Mouse (Mus musculus) CH12.LX (cell line): ENCODE measurements at regions not wholly inside any gene's neighbourhood (a gene's known extent, or its start where the extent isn't known, plus 50 kb on each side); places are given as distances from the start of the nearest gene placed in this dataset.

Experiments
- DNase-seq: peaks from one replicate; pipeline ENCODE4 v3.0.0-alpha.2; 2013; ENCODE audit errors: extremely low read depth
- H3K27ac ChIP-seq: 2 replicates; pipeline ENCODE4 v1.5.1; 2012; ENCODE audit warnings: low read depth, mild to moderate bottlenecking, control low read depth, moderate library complexity; ENCODE audit not compliant: insufficient read depth
- H3K27me3 ChIP-seq: replicated peaks from 2 replicates; pipeline ENCODE3; 2012; ENCODE audit warnings: inconsistent platforms
- H3K36me3 ChIP-seq, 2 experiments: replicated peaks in 1 of 2; 2 replicates each; pipeline versions ENCODE3 to v1.6.1; 2012; ENCODE audit warnings: inconsistent platforms in 1 of 2, low read length in 1 of 2, mild to moderate bottlenecking in 1 of 2, mixed read lengths in 1 of 2, moderate library complexity in 1 of 2; ENCODE audit not compliant: control insufficient read depth in 1 of 2, insufficient read depth in 1 of 2
- H3K4me1 ChIP-seq, 2 experiments: 2 replicates each; pipeline ENCODE4 v1.6.1; 2012; ENCODE audit warnings: inconsistent platforms in 1 of 2, moderate library complexity in 1 of 2; ENCODE audit not compliant: insufficient read depth in 2 of 2, control insufficient read depth in 1 of 2
- H3K4me2 ChIP-seq: 2 replicates; pipeline ENCODE4 v1.6.1; 2012; ENCODE audit warnings: low read depth, mild to moderate bottlenecking, control low read depth; ENCODE audit not compliant: poor library complexity, insufficient read depth, severe bottlenecking
- H3K4me3 ChIP-seq, 3 experiments: fragments of 150-350 bp in 1 of 3; sonication (generic) in 1 of 3; replicated peaks in 1 of 3; 2 replicates each; pipeline versions ENCODE3 to v1.5.1; 2011 to 2012; ENCODE audit warnings: low read depth in 2 of 3, low read length in 2 of 3, mild to moderate bottlenecking in 2 of 3, moderate library complexity in 2 of 3, control low read depth in 1 of 3, improper control_type of control experiment in 1 of 3, inconsistent platforms in 1 of 3, mixed read lengths in 1 of 3; ENCODE audit not compliant: poor library complexity in 1 of 3
- H3K79me2 ChIP-seq: replicated peaks from 2 replicates; pipeline ENCODE4 v1.6.1; 2012; ENCODE audit warnings: mild to moderate bottlenecking, moderate library complexity; ENCODE audit not compliant: control insufficient read depth, poor library complexity, insufficient read depth, severe bottlenecking; ENCODE audit errors: extremely low read depth
- H3K9ac ChIP-seq: 2 replicates; pipeline ENCODE4 v1.6.1; 2012; ENCODE audit warnings: low read depth, mild to moderate bottlenecking, control low read depth, moderate library complexity; ENCODE audit not compliant: insufficient read depth
- H3K9me3 ChIP-seq: replicated peaks from 2 replicates; pipeline ENCODE3; 2012; ENCODE audit warnings: low read length, inconsistent platforms, mixed read lengths
- BHLHE40 ChIP-seq: IDR thresholded peaks from 2 replicates; pipeline ENCODE4 v1.6.1; 2011; ENCODE audit warnings: mild to moderate bottlenecking, low read depth, low read length, improper control_type of control experiment
- CHD1 ChIP-seq: IDR thresholded peaks from 2 replicates; pipeline ENCODE4 v1.6.1; 2012; ENCODE audit warnings: low read depth, low read length, improper control_type of control experiment, inconsistent platforms
- CHD2 ChIP-seq: IDR thresholded peaks from 2 replicates; pipeline ENCODE4 v1.6.1; 2011; ENCODE audit warnings: low read length, improper control_type of control experiment
- E2F4 ChIP-seq: IDR thresholded peaks from 2 replicates; pipeline ENCODE4 v1.6.1; 2011; ENCODE audit warnings: low read depth, low read length, improper control_type of control experiment; ENCODE audit not compliant: insufficient replicate concordance
- ELF1 ChIP-seq: IDR thresholded peaks from 2 replicates; pipeline ENCODE4 v1.6.1; 2014; ENCODE audit warnings: low read depth, mild to moderate bottlenecking, inconsistent platforms, low read length, improper control_type of control experiment
- EP300 ChIP-seq: IDR thresholded peaks from 2 replicates; pipeline ENCODE4 v1.6.1; 2011; ENCODE audit warnings: low read length, improper control_type of control experiment
- ETS1 ChIP-seq: conservative IDR thresholded peaks from 2 replicates; pipeline ENCODE4 v1.6.1; 2012; ENCODE audit warnings: low read depth, mild to moderate bottlenecking, inconsistent platforms, low read length, improper control_type of control experiment, moderate library complexity
- HCFC1 ChIP-seq: IDR thresholded peaks from 2 replicates; pipeline ENCODE4 v1.6.1; 2012; ENCODE audit warnings: low read depth, mild to moderate bottlenecking, inconsistent platforms, low read length, improper control_type of control experiment
- IRF4 ChIP-seq: IDR thresholded peaks from 2 replicates; pipeline ENCODE4 v1.6.1; 2014; ENCODE audit warnings: low read depth, mild to moderate bottlenecking, inconsistent platforms, low read length, improper control_type of control experiment
- JUN ChIP-seq: IDR thresholded peaks from 2 replicates; pipeline ENCODE4 v1.6.1; 2011; ENCODE audit warnings: low read depth, mild to moderate bottlenecking, low read length, improper control_type of control experiment, moderate library complexity; ENCODE audit not compliant: insufficient read depth
- JUND ChIP-seq: conservative IDR thresholded peaks from 2 replicates; pipeline ENCODE4 v1.6.1; 2011; ENCODE audit warnings: low read depth, low read length, improper control_type of control experiment
- MAX ChIP-seq: IDR thresholded peaks from 2 replicates; pipeline ENCODE4 v1.6.1; 2011; ENCODE audit warnings: low read length, improper control_type of control experiment
- MAZ ChIP-seq: IDR thresholded peaks from 2 replicates; pipeline ENCODE4 v1.6.1; 2012; ENCODE audit warnings: low read depth, mild to moderate bottlenecking, inconsistent platforms, low read length, improper control_type of control experiment, moderate library complexity
- MEF2A ChIP-seq: IDR thresholded peaks from 2 replicates; pipeline ENCODE4 v1.6.1; 2014; ENCODE audit warnings: low read depth, mild to moderate bottlenecking, inconsistent platforms, low read length, improper control_type of control experiment, borderline replicate concordance
- MYC ChIP-seq: IDR thresholded peaks from 2 replicates; pipeline ENCODE4 v1.6.1; 2011; ENCODE audit warnings: low read depth, mild to moderate bottlenecking, improper control_type of control experiment, low read length
- NRF1 ChIP-seq: IDR thresholded peaks from 2 replicates; pipeline ENCODE4 v1.6.1; 2014; ENCODE audit warnings: low read depth, mild to moderate bottlenecking, inconsistent platforms, low read length, improper control_type of control experiment, moderate library complexity
- POLR2A ChIP-seq: IDR thresholded peaks from 2 replicates; pipeline ENCODE4 v1.6.1; 2011; ENCODE audit warnings: low read depth, mild to moderate bottlenecking, improper control_type of control experiment, low read length
- RAD21 ChIP-seq: IDR thresholded peaks from 2 replicates; pipeline ENCODE4 v1.6.1; 2011; ENCODE audit warnings: low read depth, mild to moderate bottlenecking, low read length, improper control_type of control experiment, moderate library complexity
- RCOR1 ChIP-seq: conservative IDR thresholded peaks from 2 replicates; pipeline ENCODE4 v1.6.1; 2012; ENCODE audit warnings: low read depth, mild to moderate bottlenecking, inconsistent platforms, low read length, improper control_type of control experiment
- SMC3 ChIP-seq: IDR thresholded peaks from 2 replicates; pipeline ENCODE4 v1.6.1; 2011; ENCODE audit warnings: low read depth, low read length, improper control_type of control experiment
- TBP ChIP-seq: conservative IDR thresholded peaks from 2 replicates; pipeline ENCODE4 v1.6.1; 2011; ENCODE audit warnings: low read depth, low read length, improper control_type of control experiment
- TCF12 ChIP-seq: IDR thresholded peaks from 2 replicates; pipeline ENCODE4 v1.6.1; 2014; ENCODE audit warnings: low read depth, mild to moderate bottlenecking, inconsistent platforms, low read length, improper control_type of control experiment
- UBTF ChIP-seq: IDR thresholded peaks from 2 replicates; pipeline ENCODE4 v1.6.1; 2012; ENCODE audit warnings: low read depth, mild to moderate bottlenecking, inconsistent platforms, low read length, improper control_type of control experiment, moderate library complexity
- USF2 ChIP-seq: conservative IDR thresholded peaks from 2 replicates; pipeline ENCODE4 v1.6.1; 2011; ENCODE audit warnings: low read depth, low read length, improper control_type of control experiment
- ZC3H11A ChIP-seq: IDR thresholded peaks from 2 replicates; pipeline ENCODE4 v1.6.1; 2012; ENCODE audit warnings: low read depth, mild to moderate bottlenecking, inconsistent platforms, low read length, improper control_type of control experiment
- ZKSCAN1 ChIP-seq: IDR thresholded peaks from 2 replicates; pipeline ENCODE4 v1.6.1; 2012; ENCODE audit warnings: low read depth, inconsistent platforms, low read length, improper control_type of control experiment, borderline replicate concordance
- ZMIZ1 ChIP-seq: IDR thresholded peaks from 2 replicates; pipeline ENCODE4 v1.6.1; 2012; ENCODE audit warnings: low read depth, mild to moderate bottlenecking, inconsistent platforms, low read length, improper control_type of control experiment
- dilution Hi-C: fragments of 300-500 bp; cut with MboI; formaldehyde crosslinking; loops from 2 replicates; pipeline ENCODE4 v1.14.3; 2020; ENCODE audit warnings: low sequenced_read_pairs; ENCODE audit not compliant: extremely low pct_unique_long_range_greater_than_20kb, extremely low pct_ligation_motif_present
- in situ Hi-C: fragments of 300-500 bp; cut with MboI; formaldehyde crosslinking; loops from 3 replicates; pipeline ENCODE4 v1.14.3; 2019; ENCODE audit warnings: low sequenced_read_pairs, low pct_ligation_motif_present, low pct_unique_long_range_greater_than_20kb, mixed read lengths

DNA sequence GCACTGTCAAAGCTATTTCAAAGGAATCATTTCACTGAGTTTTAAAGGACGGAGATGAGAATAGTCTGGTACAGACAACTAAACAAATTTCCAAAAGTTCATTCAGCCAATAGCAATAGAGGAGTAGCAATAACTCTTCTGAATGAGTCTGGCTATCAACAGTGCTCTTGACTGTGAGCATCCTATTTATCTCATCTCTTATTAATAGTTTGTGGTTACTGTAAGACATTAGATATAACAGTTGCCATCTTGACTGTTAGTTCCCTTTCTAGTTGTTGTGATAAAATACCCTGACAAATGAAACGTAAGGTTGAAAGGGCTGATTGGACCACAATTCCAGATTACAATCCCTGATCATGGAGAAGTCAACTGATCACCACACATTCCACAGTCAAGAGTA, 103.5 kb upstream of the Map3k7 start:
- H3K4me1 ChIP-seq = 0 out of 4 replicates have a peak, but pooled peaks cover 0 to 2% of the 10 kb centered on the region in 2 experiments
- TF ChIP-seq MYC (no peak), RCOR1 (no peak), CHD1 (no peak), ELF1 (no peak), IRF4 (no peak), ZC3H11A (no peak), E2F4 (no peak), TCF12 (no peak), ZKSCAN1 (no peak), SMC3 (no peak), ZMIZ1 (no peak), EP300 (no peak), ETS1 (no peak), MAX (no peak), HCFC1 (no peak), USF2 (no peak), UBTF (no peak), TBP (no peak), BHLHE40 (no peak), CHD2 (no peak)
- H3K9me3 ChIP-seq = no peaks in the 10 kb centered on the region
- no peak overlapping the region for H3K4me2 ChIP-seq
- H3K27ac ChIP-seq = no peak overlapping the region
- no peak overlapping the region for H3K4me3 ChIP-seq
- no peaks in the 10 kb centered on the region for H3K79me2 ChIP-seq
- no peak for DNase-seq
- H3K36me3 ChIP-seq = no peaks in the 10 kb centered on the region
- H3K9ac ChIP-seq = no peak overlapping the region
- no peaks in the 10 kb centered on the region for H3K27me3 ChIP-seq
- dilution Hi-C loops = no loop called here
- in situ Hi-C loops = no loop called here

DNA sequence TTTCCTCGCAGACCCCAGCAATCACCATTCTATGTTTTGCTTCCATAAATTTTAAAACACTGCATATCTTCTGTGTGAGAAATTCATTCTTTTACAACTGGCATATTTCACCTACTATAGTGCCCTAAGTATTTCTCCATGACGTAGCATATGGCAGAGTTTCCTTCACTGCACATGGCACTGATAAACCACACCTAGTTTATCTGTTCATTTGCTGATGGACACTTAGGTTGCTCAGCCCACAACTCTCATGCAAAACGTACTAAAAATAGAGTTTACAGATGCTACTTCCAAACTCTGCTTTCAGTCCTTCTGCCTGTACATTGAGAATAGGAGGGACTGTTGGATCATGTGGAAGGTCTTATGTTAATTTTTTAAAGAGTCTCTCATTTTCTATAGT, 102.7 kb upstream of the Map3k7 start:
- Histone ChIP-seq H3K27me3 (no peaks in the 10 kb centered on the region), H3K27ac (no peak overlapping the region), H3K36me3 (no peaks in the 10 kb centered on the region), H3K4me1 (0 out of 4 replicates have a peak, but pooled peaks cover 0 to 2% of the 10 kb centered on the region in 2 experiments), H3K9me3 (no peaks in the 10 kb centered on the region), H3K4me3 (no peak overlapping the region), H3K4me2 (no peak overlapping the region), H3K79me2 (no peaks in the 10 kb centered on the region), H3K9ac (no peak overlapping the region)
- in situ Hi-C loops = no loop called here
- dilution Hi-C loops = no loop called here
- DNase-seq = no peak
- TF ChIP-seq TBP (no peak), HCFC1 (no peak), BHLHE40 (no peak), JUND (no peak), JUN (no peak), POLR2A (no peak), NRF1 (no peak), MEF2A (no peak), SMC3 (no peak), ETS1 (no peak), MAZ (no peak), IRF4 (no peak), RAD21 (no peak), ELF1 (no peak), UBTF (no peak)
- TF ChIP-seq, all 38 proteins: peak for 0
